Mouse (Mus musculus): ENCODE data around the gene Col8a2.

- TF ChIP-seq CTCF (IDR thresholded peaks at IDR 0.05; ENCODE audit: control insufficient read depth, insufficient read depth, insufficient read length) (no peak), USF1 (IDR thresholded peaks at IDR 0.05; ENCODE audit: low read depth) (no peak), CEBPB (IDR thresholded peaks at IDR 0.05; ENCODE audit: low read depth) (no peak)
These were observed 44.1 kb upstream of the Col8a2 start for GRCm38 (mm10) chr4:126242510-126242909.
